Mouse (Mus musculus) CH12F3 (cell line): ENCODE data around the gene Abhd14a.

Experiments
- in situ Hi-C: fragments of 300-500 bp; cut with MboI; formaldehyde crosslinking; loops from 2 replicates; pipeline ENCODE4 v1.14.3; 2020; ENCODE audit warnings: low sequenced_read_pairs

Gene Abhd14a

GRCm38 (mm10) chr9:106416826-106417225 lies 30.7 kb downstream of the Abhd14a start:
- in situ Hi-C loops, result no loop called here

- in situ Hi-C loops, result no loop called here
These were observed 33.9 kb downstream of the Abhd14a start for GRCm38 (mm10) chr9:106413606-106414005.

- in situ Hi-C loops, result no loop called here
These were observed 35.3 kb downstream of the Abhd14a start for GRCm38 (mm10) chr9:106412210-106412609.

- in situ Hi-C loops, result no loop called here
These were observed 35.7 kb downstream of the Abhd14a start for GRCm38 (mm10) chr9:106411729-106412128.

- in situ Hi-C loops, result no loop called here
These were observed 36.3 kb downstream of the Abhd14a start for GRCm38 (mm10) chr9:106411091-106411594.

- in situ Hi-C loops, result no loop called here
These were observed 37.3 kb downstream of the Abhd14a start for GRCm38 (mm10) chr9:106410086-106410650.

GRCm38 (mm10) chr9:106409096-106409495 lies 38.4 kb downstream of the Abhd14a start:
- in situ Hi-C loops, result no loop called here

GRCm38 (mm10) chr9:106406443-106407078 lies 40.9 kb downstream of the Abhd14a start:
- in situ Hi-C loops, result no loop called here

- in situ Hi-C loops, result no loop called here
These were observed 42.2 kb downstream of the Abhd14a start for GRCm38 (mm10) chr9:106405275-106405674.

- in situ Hi-C loops, result no loop called here
These were observed 44.7 kb downstream of the Abhd14a start for GRCm38 (mm10) chr9:106402607-106403375.

GRCm38 (mm10) chr9:106402149-106402548 lies 45.3 kb downstream of the Abhd14a start:
- in situ Hi-C loops, result no loop called here

GRCm38 (mm10) chr9:106399808-106400207 lies 47.7 kb downstream of the Abhd14a start:
- in situ Hi-C loops, result no loop called here

- in situ Hi-C loops, result no loop called here
These were observed 48.7 kb downstream of the Abhd14a start for GRCm38 (mm10) chr9:106398667-106399311.

GRCm38 (mm10) chr9:106397733-106398132 lies 49.7 kb downstream of the Abhd14a start:
- in situ Hi-C loops, result no loop called here

GRCm38 (mm10) chr9:106394649-106395602 lies 52.6 kb downstream of the Abhd14a start:
- in situ Hi-C loops, result no loop called here

- in situ Hi-C loops, result no loop called here
These were observed 53.9 kb downstream of the Abhd14a start for GRCm38 (mm10) chr9:106393548-106393947.

GRCm38 (mm10) chr9:106392828-106393527 lies 54.5 kb downstream of the Abhd14a start:
- in situ Hi-C loops, result no loop called here
